Mouse (Mus musculus) layer of hippocampus, adult 9-10 months (tissue): ENCODE measurements around the gene Ppp2r5d.

ENCODE experiments used
- DNase-seq: peaks from one replicate; pipeline ENCODE4 v3.0.0; 2022; ENCODE audit warnings: low spot score

Gene Ppp2r5d

GRCm38 (mm10) chr17:46644916-46645475 lies 59.9 kb downstream of the Ppp2r5d start:
- DNase-seq = no peak

- no peak for DNase-seq
These were observed 60.6 kb downstream of the Ppp2r5d start for GRCm38 (mm10) chr17:46644152-46644805.

GRCm38 (mm10) chr17:46642060-46642459 lies 62.9 kb downstream of the Ppp2r5d start:
- no peak for DNase-seq

DNA sequence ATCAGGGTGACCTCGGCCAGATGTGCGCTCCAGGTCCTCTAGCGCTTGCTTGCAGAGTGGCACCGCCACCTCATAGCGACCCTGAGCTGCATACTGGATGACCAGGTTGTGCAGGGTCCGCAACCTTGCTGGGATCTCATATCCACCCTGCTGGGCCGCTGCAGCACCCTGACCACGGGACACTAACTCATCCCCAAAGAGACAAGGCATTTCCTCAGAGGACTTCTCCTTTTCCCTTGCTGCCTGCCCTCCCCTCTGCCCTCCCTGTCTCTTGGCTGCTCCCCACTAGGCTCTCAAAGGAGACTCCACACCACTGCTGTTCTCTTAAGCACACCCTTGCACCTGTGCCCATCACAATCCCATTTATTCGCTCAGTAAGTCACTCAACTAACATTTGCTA lies 65.0 kb downstream of the Ppp2r5d start:
- DNase-seq = no peak

DNA sequence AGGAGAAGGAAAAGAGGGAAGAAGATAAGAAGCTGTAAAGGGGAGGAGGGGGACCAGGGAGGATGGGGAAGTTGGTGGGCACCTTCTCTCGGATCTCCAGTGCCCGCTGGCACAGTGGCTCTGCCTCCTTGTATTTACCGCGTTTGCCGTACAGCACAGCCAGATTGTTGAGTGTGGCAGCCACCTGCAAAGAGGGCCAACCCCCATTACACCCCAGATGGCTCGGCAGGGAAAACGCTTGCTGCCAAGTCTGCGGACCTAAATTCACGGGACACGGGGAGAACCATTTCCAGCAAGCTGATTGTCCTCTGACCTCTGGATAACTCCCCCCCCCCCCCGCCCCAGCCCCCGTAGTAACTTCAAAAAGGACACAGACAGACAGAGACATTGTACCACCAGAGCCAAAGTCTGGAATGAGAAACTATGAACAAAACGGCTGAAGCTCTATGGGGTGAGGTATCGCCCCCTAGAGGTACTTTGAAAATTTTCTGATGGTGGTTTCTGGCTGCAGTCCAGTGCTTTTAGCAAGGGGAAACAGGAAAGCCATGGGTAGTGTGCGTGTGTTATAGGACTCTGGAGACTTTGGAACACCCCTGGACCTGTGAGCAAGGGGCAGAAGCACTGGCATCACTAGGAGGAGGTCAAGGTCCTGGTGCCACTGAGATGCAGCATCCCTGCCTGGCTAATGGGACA lies 67.9 kb downstream of the Ppp2r5d start:
- DNase-seq = peak; percentile 80
